Mouse (Mus musculus) skeletal muscle tissue, adult 2 months (tissue): ENCODE data around the gene Olfr345.

Experiments used
- DNase-seq: peaks from one replicate; pipeline ENCODE4 v3.0.0-alpha.2; 2012; ENCODE audit warnings: low read depth, low spot score

Gene Olfr345

GRCm38 (mm10) chr2:36639741-36640140 is at the start of gene Olfr345:
TSS of gene Olfr345 (plus strand) at chr2:36640041.
- no peak for DNase-seq

GRCm38 (mm10) chr2:36685488-36685887 is 45.6 kb downstream of the Olfr345 start, which contains the start of gene Olfr346:
TSS of gene Olfr346 (plus strand) at chr2:36685788.
- no peak for DNase-seq
